Mouse (Mus musculus): ENCODE measurements at regions not wholly inside any gene's neighbourhood (a gene's known extent, or its start where the extent isn't known, plus 50 kb on each side); places are given as distances from the start of the nearest gene placed in this dataset.
A peak's percentile ranks its signal among the peaks of the same experiment; 100 is the strongest.

DNA sequence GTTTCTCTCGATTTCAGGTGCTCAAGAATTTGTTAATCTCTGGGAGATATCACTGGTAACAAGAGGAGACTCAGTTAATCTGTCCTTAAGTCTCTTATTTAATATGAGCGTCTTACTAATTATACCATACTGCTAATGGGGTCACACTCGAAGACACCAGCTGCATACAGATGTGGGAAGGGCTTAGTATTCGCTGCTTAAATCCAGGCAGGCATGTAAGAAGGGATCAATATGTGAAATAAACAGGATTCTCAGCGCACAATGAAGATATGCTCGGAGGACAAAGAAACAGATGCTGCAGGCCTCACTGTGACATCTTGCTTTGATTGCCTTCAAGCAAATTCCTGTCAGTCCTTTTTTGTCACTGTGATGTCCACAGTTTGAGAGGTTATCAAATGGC lies 108.3 kb downstream of the Zwint start:
- no peaks in the 10 kb centered on the region for H3K36me3 ChIP-seq (ENCODE audit: control insufficient read depth, insufficient read depth, low read length)
- 78% methylated on average over 6 of the region's 6 CpGs for WGBS
- no peak overlapping the region for H3K4me3 ChIP-seq (ENCODE audit: insufficient read depth, low read depth, low read length)
- TF ChIP-seq POLR2A (IDR thresholded peaks at IDR 0.05; ENCODE audit: low read depth, low read length) = no peak
- TF ChIP-seq CTCF (conservative IDR thresholded peaks at IDR 0.05; ENCODE audit: insufficient read depth, insufficient read length, low read depth, low read length) = no peak
- H3K27me3 ChIP-seq (replicated peaks; ENCODE audit: control insufficient read depth, insufficient read depth, low read length) = no peaks in the 10 kb centered on the region
- no peaks in the 10 kb centered on the region for H3K4me1 ChIP-seq (ENCODE audit: control insufficient read depth, insufficient read depth, low read length)
- no peak for DNase-seq
- no peak overlapping the region for H3K27ac ChIP-seq (ENCODE audit: insufficient read depth, low read depth, low read length)

DNA sequence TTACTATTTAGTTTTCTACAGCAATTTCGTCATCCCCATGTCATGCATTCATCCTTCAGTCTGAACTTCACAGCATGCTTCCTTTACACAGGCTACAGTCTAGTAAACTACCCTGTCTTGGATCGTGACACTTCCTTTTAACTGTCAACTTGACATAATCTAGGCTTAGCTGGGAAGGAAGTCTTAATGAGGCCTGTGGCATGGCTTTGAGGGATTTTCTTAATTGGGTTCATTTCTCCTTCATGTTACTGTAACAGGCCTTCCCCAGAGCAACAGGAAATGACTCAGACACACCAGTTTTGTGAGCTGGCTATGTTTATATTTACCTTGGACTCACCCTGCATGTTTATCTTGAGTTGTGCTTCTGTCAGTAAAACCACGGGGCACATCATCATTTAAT lies 123.7 kb downstream of the Zwint start:
- DNase-seq = peak; percentile 1
- Histone ChIP-seq H3K4me3 (ENCODE audit: insufficient read depth, low read depth, low read length) (no peak overlapping the region), H3K27me3 (replicated peaks; ENCODE audit: control insufficient read depth, insufficient read depth, low read length) (no peaks in the 10 kb centered on the region), H3K36me3 (ENCODE audit: control insufficient read depth, insufficient read depth, low read length) (no peaks in the 10 kb centered on the region), H3K4me1 (ENCODE audit: control insufficient read depth, insufficient read depth, low read length) (no peaks in the 10 kb centered on the region), H3K27ac (ENCODE audit: insufficient read depth, low read depth, low read length) (no peak overlapping the region)
- TF ChIP-seq POLR2A (IDR thresholded peaks at IDR 0.05; ENCODE audit: low read depth, low read length) = no peak
- TF ChIP-seq CTCF (conservative IDR thresholded peaks at IDR 0.05; ENCODE audit: insufficient read depth, insufficient read length, low read depth, low read length) = no peak
- 35% methylated on average over 3 of the region's 3 CpGs for WGBS

DNA sequence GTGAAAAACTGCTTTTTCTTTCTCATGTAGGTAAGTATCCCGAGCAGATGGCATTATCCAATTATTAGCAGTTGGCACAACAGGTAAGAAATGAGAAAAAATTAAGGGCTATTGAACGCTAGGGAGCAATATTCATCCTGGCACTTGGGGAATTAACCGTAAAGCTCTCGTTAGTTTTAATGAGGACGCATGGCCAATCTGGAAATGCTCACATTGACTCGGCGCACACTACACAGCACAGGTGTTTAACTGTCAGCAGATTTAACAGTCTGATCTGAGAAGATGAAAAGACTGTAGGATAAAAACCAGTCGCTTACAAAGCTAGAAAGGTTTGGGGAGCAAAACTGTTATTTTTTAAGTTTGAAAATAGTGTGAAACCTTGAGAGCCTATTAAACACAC lies 157.0 kb downstream of the Zwint start:
- no peaks in the 10 kb centered on the region for H3K27me3 ChIP-seq (replicated peaks; ENCODE audit: control insufficient read depth, insufficient read depth, low read length)

DNA sequence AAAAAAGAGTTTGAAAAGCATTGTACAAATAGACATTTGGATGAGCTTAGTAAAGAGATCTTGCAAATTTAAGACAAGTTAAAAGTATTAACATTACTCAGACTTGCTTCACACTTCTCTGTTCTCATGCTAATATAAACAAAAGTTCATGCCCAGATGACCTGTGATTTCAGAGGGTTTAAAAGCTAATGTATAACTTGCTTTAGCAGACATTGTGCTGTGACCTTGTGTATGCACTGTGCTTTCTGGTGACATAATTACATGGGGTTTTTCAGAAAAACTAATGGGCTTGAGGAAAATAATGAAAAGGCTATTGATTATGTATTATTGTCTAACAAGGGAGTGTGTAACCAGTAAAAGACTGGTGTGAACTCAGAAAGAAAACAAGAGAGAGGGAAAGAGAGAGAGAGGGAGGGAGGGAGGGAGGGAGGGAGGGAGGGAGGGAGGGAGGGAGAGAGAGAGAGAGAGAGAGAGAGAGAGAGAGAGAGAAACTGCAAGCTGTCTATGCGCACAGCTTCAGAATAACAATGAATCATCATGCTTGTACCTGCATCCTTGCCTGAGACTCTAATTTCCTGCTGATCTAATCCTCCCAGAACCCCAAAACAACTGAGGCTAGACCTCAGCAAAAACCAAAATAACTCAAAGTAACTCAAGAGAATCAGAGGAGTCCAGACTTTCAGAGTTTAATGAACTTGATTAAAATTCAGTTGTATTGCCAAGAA lies 192.9 kb downstream of the Zwint start:
- 20% methylated on average over 1 of the region's 1 CpGs for WGBS
- peak; percentile 11 for DNase-seq
- Histone ChIP-seq H3K27ac (ENCODE audit: insufficient read depth, low read depth, low read length) (no peak overlapping the region), H3K4me3 (ENCODE audit: insufficient read depth, low read depth, low read length) (no peak overlapping the region), H3K27me3 (replicated peaks; ENCODE audit: control insufficient read depth, insufficient read depth, low read length) (no peaks in the 10 kb centered on the region), H3K4me1 (ENCODE audit: control insufficient read depth, insufficient read depth, low read length) (no peaks in the 10 kb centered on the region), H3K36me3 (ENCODE audit: control insufficient read depth, insufficient read depth, low read length) (no peaks in the 10 kb centered on the region)
- TF ChIP-seq POLR2A (IDR thresholded peaks at IDR 0.05; ENCODE audit: low read depth, low read length) (no peak), CTCF (conservative IDR thresholded peaks at IDR 0.05; ENCODE audit: insufficient read depth, insufficient read length, low read depth, low read length) (no peak)

More for the DNA sequence above, 157.0 kb downstream of the Zwint start:
- H3K4me3 ChIP-seq (ENCODE audit: insufficient read depth, low read depth, low read length) = no peak overlapping the region
- WGBS = 88% methylated on average over 8 of the region's 8 CpGs
- H3K27ac ChIP-seq (ENCODE audit: insufficient read depth, low read depth, low read length) = no peak overlapping the region
- TF ChIP-seq CTCF (conservative IDR thresholded peaks at IDR 0.05; ENCODE audit: insufficient read depth, insufficient read length, low read depth, low read length) (no peak), POLR2A (IDR thresholded peaks at IDR 0.05; ENCODE audit: low read depth, low read length) (no peak)
- no peak for DNase-seq
- no peaks in the 10 kb centered on the region for H3K36me3 ChIP-seq (ENCODE audit: control insufficient read depth, insufficient read depth, low read length)
- H3K4me1 ChIP-seq (ENCODE audit: control insufficient read depth, insufficient read depth, low read length) = no peaks in the 10 kb centered on the region

DNA sequence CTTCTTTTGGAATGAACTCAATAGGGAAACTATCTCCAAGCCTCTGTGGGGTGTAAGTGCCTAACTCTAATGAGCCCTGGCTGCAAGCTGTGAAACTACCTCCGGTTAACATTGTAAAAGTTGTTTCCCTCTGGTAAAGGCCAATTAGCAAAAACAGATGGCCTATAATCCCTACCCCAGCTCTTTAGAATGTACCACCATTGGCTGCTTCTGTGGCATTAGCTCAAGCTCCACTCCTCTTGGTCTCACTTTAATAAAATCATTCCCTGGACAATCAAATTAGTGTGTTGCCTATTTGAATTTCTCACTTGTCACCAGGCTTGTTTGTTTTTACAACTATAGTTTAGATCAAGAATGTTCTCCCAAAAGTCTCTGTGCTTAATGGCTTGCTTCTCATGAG lies 213.3 kb downstream of the Zwint start:
- Histone ChIP-seq H3K27me3 (replicated peaks; ENCODE audit: control insufficient read depth, insufficient read depth, low read length) (no peaks in the 10 kb centered on the region), H3K27ac (ENCODE audit: insufficient read depth, low read depth, low read length) (no peak overlapping the region), H3K36me3 (ENCODE audit: control insufficient read depth, insufficient read depth, low read length) (no peaks in the 10 kb centered on the region), H3K4me3 (ENCODE audit: insufficient read depth, low read depth, low read length) (no peak overlapping the region), H3K4me1 (ENCODE audit: control insufficient read depth, insufficient read depth, low read length) (no peaks in the 10 kb centered on the region)
- 15% methylated on average over 1 of the region's 1 CpGs for WGBS
- DNase-seq = no peak
- no peak for TF ChIP-seq POLR2A (IDR thresholded peaks at IDR 0.05; ENCODE audit: low read depth, low read length)
- TF ChIP-seq CTCF (conservative IDR thresholded peaks at IDR 0.05; ENCODE audit: insufficient read depth, insufficient read length, low read depth, low read length) = no peak
